Mouse (Mus musculus) intestine, postnatal 0 days (tissue): ENCODE results near the gene Sik3. TPM values are rescaled to one million over a fixed set of nuclear protein-coding genes. Genes with fewer than 3 reads are reported as not detected.

ENCODE experiments used
- ATAC-seq: fragments of 200-750 bp; cut with Nextera tagmentation; 2 replicates; pipeline ENCODE4 v1.8.0; 2017; ENCODE audit warnings: mild to moderate bottlenecking, moderate TSS enrichment, moderate library complexity
- H3K27ac ChIP-seq: fragments of 300-500 bp; sonication (generic); 2 replicates; pipeline ENCODE4 v1.5.1; 2014; ENCODE audit warnings: mild to moderate bottlenecking, low read depth, low read length, moderate library complexity
- H3K27me3 ChIP-seq: fragments of 300-500 bp; sonication (generic); replicated peaks from 2 replicates; pipeline ENCODE4 v1.6.1; 2014; ENCODE audit warnings: low read length, mixed read lengths; ENCODE audit not compliant: control insufficient read depth, insufficient read depth
- H3K36me3 ChIP-seq: fragments of 300-500 bp; sonication (generic); 2 replicates; pipeline ENCODE4 v1.6.1; 2014; ENCODE audit warnings: mild to moderate bottlenecking, moderate library complexity; ENCODE audit not compliant: control insufficient read depth, insufficient read depth
- H3K4me1 ChIP-seq: fragments of 300-500 bp; sonication (generic); replicated peaks from 2 replicates; pipeline ENCODE4 v1.6.1; 2014; ENCODE audit warnings: antibody characterized with exemption, low read length, mixed read lengths; ENCODE audit not compliant: control insufficient read depth, insufficient read depth
- H3K4me2 ChIP-seq: fragments of 300-500 bp; sonication (generic); replicated peaks from 2 replicates; pipeline ENCODE4 v1.6.1; 2014; ENCODE audit warnings: low read depth, mild to moderate bottlenecking, moderate library complexity
- H3K4me3 ChIP-seq: fragments of 300-500 bp; sonication (generic); 2 replicates; pipeline ENCODE4 v1.5.1; 2014; ENCODE audit warnings: low read depth, low read length
- H3K9ac ChIP-seq: fragments of 300-500 bp; sonication (generic); 2 replicates; pipeline ENCODE4 v1.6.1; 2014; ENCODE audit warnings: mild to moderate bottlenecking, low read depth, low read length
- H3K9me3 ChIP-seq: fragments of 300-500 bp; sonication (generic); 2 replicates; pipeline ENCODE4 v1.6.1; 2016; ENCODE audit warnings: mixed run types; ENCODE audit not compliant: control insufficient read depth
- CTCF ChIP-seq: sonication (generic); IDR thresholded peaks from 2 replicates; pipeline ENCODE4 v1.5.1; 2016; ENCODE audit warnings: low read depth, mild to moderate bottlenecking, control low read depth, antibody characterized with exemption, moderate library complexity
- WGBS: fragments of 180-500 bp; shearing (Covaris S2); extraction: QIAGEN DNeasy Blood & Tissue Kit; methylation state at CpG from one replicate; pipeline ENCODE4 v1.1.7; 2014; 5-methylcytosine and 5-hydroxymethylcytosine counted together
- polyA plus RNA-seq: library from polyadenylated mRNA; unstranded; fragments of >200 nt; fragmentation: Nextera tagmentation; extraction: Ambion mirVana; gene quantifications from 2 replicates; pipeline ENCODE4 v1.2.1, GENCODE M21; 2015

Sik3 gene
- polyA plus RNA-seq, 1 experiment from 2014 or later = 7.4 TPM

DNA sequence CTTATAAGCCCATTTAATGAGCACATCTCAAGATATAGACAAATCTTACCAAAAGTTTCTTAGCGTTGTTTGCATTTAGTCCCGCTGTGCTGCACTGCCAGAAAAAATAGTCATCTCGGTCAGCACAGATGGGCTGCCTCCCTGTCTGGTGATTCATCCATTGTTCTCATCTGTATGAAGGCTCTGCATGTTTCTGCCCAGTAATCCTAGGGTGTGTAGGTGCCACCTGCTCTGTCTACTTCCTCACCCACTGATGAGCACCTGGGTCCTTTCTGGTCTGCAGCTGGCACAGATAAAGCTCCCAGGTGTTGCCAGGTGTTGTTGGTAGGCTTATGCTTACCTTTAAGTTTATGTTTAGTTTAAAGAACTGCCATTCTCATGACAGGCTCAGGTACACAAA lies 29.8 kb downstream of the Sik3 start:
- 68% methylated on average over 3 of the region's 3 CpGs for WGBS
- Histone ChIP-seq H3K4me3 (no peak overlapping the region), H3K4me1 (0 out of 2 replicates have a peak, but pooled peaks cover 2% of the 10 kb centered on the region), H3K4me2 (no peak overlapping the region), H3K27me3 (no peaks in the 10 kb centered on the region), H3K27ac (no peak overlapping the region), H3K9me3 (no peaks in the 10 kb centered on the region), H3K36me3 (no peaks in the 10 kb centered on the region), H3K9ac (no peak overlapping the region)
- ATAC-seq = peak; percentile 59; the same call in 1 of the 2 replicates
- TF ChIP-seq CTCF = no peak

- Histone ChIP-seq H3K4me3 (no peak overlapping the region), H3K4me1 (0 out of 2 replicates have a peak, but pooled peaks cover 2% of the 10 kb centered on the region), H3K36me3 (no peaks in the 10 kb centered on the region), H3K27ac (no peak overlapping the region), H3K27me3 (no peaks in the 10 kb centered on the region), H3K9me3 (no peaks in the 10 kb centered on the region), H3K4me2 (no peak overlapping the region), H3K9ac (no peak overlapping the region)
- 94% methylated on average over 8 of the region's 8 CpGs for WGBS
- no peak for TF ChIP-seq CTCF
- no peak for ATAC-seq
Observed at GRCm38 (mm10) chr9:46043626-46044025, 31.0 kb downstream of the Sik3 start.

DNA sequence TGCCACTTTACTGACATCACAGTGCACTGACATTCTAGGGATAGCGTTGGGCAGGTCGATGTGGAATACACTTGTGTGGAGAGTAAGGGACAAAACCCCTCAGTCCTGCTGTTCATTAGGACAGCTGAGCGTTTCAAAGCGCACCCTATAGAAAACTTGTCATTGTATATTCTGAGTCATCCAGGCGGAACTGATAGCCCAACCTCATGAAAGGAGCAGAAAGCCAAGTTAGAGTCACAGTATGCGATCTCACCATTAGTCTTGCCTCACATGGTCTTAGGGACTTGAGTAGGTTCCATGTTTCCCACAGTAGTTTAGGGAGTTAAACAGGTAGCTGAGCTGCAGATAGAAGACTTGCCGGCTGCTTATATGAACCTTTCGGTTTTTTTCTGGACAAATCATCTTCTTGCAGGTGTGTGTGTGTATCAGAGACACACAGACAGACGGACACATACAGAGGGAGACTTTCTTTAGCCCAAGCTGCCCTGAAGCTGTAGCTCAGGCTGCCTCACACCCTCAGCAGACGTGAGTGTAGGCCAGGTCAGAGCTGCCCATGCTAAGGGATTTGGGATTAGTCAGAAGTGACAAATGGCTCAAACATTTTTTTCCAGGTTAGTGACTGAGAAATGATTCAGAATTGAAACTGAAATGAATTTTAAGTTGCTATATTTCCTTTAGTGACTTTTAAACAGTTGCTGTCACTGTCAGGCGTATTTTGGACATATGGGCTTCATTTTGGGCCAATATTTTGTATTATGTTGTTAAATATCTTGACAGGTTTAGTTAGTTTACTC lies 34.3 kb downstream of the Sik3 start:
- 0 out of 2 replicates have a peak, but pooled peaks cover 2% of the 10 kb centered on the region for H3K4me1 ChIP-seq
- H3K27me3 ChIP-seq = no peaks in the 10 kb centered on the region
- no peak for TF ChIP-seq CTCF
- H3K27ac ChIP-seq = no peak overlapping the region
- H3K36me3 ChIP-seq = no peaks in the 10 kb centered on the region
- H3K4me2 ChIP-seq = no peak overlapping the region
- no peak for ATAC-seq
- H3K9ac ChIP-seq = no peak overlapping the region
- H3K4me3 ChIP-seq = no peak overlapping the region
- WGBS = 87% methylated on average over 11 of the region's 11 CpGs
- H3K9me3 ChIP-seq = no peaks in the 10 kb centered on the region

DNA sequence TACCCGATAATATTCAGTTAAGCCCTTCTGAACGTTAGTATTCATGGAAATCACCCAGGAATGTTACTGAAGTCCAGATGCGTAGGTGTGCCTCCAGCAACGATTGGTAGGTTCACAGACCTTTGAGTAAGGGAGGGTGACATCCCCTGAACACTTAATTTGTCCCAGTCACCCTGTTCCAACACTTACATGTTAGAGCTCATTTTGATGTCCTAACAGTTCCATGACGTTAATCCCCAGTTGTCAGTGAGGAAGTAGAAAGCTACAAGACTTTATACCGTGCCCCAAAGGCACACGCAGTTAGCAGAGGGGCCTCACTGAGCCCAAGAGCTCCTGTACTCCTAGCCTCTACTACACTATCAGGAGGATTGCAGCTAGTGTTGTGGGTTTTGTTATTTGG lies 36.9 kb downstream of the Sik3 start:
- 67% methylated on average over 7 of the region's 7 CpGs for WGBS

GRCm38 (mm10) chr9:46050203-46050602 lies 37.6 kb downstream of the Sik3 start:
- H3K4me2 ChIP-seq = no peak overlapping the region
- no peak for TF ChIP-seq CTCF

More for the DNA sequence above, 36.9 kb downstream of the Sik3 start:
- Histone ChIP-seq H3K4me1 (no peaks in the 10 kb centered on the region), H3K36me3 (no peaks in the 10 kb centered on the region), H3K27ac (no peak overlapping the region), H3K9ac (no peak overlapping the region), H3K4me2 (no peak overlapping the region), H3K4me3 (no peak overlapping the region), H3K27me3 (no peaks in the 10 kb centered on the region), H3K9me3 (no peaks in the 10 kb centered on the region)
- no peak for TF ChIP-seq CTCF
- ATAC-seq = no peak

GRCm38 (mm10) chr9:46053014-46053666 lies 40.5 kb downstream of the Sik3 start:
- Histone ChIP-seq H3K36me3 (no peaks in the 10 kb centered on the region), H3K27me3 (no peaks in the 10 kb centered on the region), H3K4me2 (no peak overlapping the region), H3K4me3 (no peak overlapping the region), H3K27ac (no peak overlapping the region), H3K9me3 (no peaks in the 10 kb centered on the region), H3K9ac (no peak overlapping the region), H3K4me1 (no peaks in the 10 kb centered on the region)
- no peak for TF ChIP-seq CTCF
- WGBS = 87% methylated on average over 9 of the region's 9 CpGs
- ATAC-seq = no peak

More at GRCm38 (mm10) chr9:46050203-46050602, 37.6 kb downstream of the Sik3 start:
- H3K27ac ChIP-seq = no peak overlapping the region
- H3K9ac ChIP-seq = no peak overlapping the region
- no peaks in the 10 kb centered on the region for H3K4me1 ChIP-seq
- WGBS = 79% methylated on average over 8 of the region's 8 CpGs
- no peaks in the 10 kb centered on the region for H3K27me3 ChIP-seq
- no peaks in the 10 kb centered on the region for H3K9me3 ChIP-seq
- H3K4me3 ChIP-seq = no peak overlapping the region
- no peaks in the 10 kb centered on the region for H3K36me3 ChIP-seq
- ATAC-seq = no peak
